Mouse (Mus musculus) gastrocnemius, adult 8-10 months (tissue): ENCODE data around the gene Slc6a21. TPM values are rescaled to one million over a fixed set of nuclear protein-coding genes. Genes with fewer than 3 reads are reported as not detected.
"Not testable (repeated sequence)": the region's sequence is repeated elsewhere in the genome, so short reads cannot be mapped to it uniquely, and the experiment has no call there.

Experiments
- DNase-seq, 2 experiments: peaks; one replicate each; pipeline ENCODE4 v3.0.0; 2022; ENCODE audit warnings: low spot score in 2 of 2
- total RNA-seq, 4 experiments: library from RNA; stranded (reverse); gene quantifications; 2 replicates each; pipeline ENCODE4 v1.2.4; 2022

The Slc6a21 gene
- total RNA-seq, 4 experiments from 2014 or later: not detected

DNA sequence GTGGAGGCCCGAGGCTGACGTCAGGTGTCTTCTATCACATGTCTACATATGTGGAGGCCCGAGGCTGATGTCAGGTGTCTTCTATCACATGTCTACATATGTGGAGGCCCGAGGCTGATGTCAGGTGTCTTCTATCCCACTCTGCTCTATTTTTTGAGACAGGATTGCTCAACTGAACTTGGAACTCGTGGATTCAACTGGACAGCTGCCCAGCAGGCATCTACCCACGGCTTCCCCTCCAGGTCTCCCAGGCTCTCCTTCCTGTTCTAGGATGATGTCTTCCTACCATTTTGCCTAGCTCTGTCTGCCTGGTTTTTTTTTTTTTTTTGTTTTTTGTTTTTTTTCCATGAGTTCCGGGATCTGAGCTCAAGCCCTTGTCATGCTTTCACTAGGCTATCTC, 21.5 kb upstream of the Slc6a21 start:
- not testable (repeated sequence) for DNase-seq

DNA sequence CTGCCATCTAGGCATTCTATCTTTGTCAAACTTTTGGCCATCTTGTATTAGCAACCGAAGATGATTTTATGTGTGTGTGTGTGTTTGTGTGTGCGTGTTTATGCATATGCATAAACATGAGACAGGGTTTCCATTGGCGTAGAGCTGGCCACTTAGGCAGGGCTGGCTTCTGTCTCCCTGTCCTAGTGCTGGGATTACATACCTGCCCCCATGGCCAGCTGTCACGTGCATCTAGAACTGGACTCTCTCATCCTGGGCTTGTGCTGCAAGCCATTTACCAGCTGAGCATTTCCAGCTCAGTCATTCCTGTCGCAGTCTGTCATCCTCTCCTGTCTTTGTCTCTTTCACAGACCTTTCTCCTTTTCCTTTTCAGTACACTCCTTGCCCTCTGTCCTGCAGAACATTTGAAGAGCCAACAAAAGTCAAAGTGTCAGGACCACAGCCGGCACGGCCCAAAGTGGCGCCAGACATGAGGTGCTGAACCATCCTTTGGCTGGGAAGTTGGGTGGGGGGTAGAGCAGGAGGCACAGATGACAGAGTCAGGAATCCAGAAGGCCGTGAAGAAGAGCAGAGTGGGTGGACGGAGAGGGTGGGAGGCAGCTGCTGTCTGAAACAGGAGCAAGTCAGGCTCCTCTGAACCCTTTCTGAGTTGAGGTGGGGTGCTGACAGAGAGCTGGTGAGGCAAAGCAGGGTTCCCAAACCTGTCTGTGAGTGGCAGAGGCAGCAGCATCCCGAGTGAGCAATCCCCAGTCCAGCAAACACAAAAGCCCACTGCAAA, 20.1 kb upstream of the Slc6a21 start:
- no peak for DNase-seq

DNA sequence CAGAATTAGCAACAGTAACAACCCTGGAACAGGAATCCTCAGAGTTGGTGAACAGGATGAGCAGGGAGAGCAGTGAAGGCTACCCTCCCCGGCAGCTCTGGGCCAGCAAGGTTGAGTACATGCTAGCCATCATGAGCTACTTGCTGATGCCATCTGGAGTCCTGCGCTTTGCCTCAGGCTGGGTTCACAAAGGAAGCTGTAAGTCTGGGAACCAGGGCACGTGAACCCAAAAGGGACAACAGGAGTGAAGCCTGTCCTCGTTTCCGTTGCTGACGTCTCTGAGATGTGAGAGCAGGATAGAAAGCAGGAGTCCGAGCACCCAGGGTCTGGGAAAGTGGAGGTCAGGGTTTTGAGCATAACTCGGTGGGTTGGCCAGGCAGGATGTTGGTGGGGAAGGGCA, 18.0 kb upstream of the Slc6a21 start:
- no peak for DNase-seq

DNA sequence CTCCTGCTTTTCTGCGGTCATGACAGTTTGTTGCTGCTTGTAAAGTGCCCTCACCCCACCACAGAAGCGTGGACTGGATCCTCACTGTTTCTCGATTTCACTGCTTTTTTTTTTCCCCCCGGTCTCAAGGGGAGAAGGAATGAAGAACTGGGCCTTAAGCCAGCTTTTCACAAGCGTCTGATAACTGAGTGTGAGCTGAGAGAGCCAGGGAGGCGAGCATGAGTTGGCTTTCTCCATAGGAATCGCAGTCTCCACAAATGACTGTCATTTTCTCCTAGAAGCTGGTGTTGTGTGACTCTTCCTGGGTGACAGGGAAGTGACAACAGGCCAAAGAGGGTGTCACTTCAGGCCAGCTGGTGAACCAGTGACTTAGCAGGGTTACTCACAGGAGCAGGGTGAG, 15.0 kb upstream of the Slc6a21 start:
- DNase-seq: no peak

DNA sequence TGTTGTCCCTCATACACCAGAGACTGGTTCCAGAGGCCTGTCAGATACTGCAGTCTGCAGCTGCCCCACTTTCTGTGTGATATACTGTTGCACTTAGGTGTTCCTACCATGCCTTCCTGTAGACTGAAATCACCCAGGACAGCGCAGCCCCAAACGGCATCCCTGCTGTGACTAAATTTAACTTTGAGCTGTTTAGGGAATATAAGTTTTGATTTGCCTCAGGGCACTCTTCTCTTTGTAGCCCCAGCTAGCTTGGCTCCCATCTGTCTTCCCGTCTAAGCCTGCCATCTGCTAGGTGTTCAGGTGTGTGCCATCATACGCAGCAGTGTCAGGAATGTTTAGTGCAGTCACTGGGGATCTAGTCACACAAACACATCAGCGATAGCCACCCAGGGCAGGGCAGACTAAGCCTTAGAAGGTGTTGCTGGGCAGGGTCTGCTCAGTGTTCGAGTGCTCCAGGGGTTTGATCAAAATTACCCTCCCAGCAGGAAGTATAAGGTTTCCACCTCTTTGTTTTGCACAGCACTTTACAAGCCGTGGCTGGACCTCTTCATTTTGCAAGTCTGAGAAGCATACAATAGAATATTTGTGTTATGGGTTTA, 14.2 kb upstream of the Slc6a21 start:
- no peak for DNase-seq

DNA sequence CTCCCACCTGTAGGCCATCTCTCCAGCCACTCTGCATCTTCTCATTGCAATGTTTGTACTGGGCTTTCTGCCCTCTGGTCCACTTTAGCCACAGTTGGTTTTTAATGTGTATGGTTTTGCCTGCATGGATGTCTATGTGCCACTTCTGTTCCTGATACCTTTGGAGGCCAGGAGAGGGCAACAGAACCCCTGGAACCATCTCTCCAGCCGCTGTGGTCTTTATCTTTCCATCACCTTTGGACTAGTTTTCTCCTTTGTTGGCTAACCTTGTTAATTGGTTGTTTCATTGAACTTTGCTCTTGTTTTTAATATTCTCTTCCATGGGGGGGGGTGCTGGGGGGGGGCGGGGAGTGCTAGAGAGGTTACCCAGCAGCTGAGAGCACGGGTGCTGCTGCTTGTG, 13.0 kb upstream of the Slc6a21 start:
- DNase-seq: no peak

DNA sequence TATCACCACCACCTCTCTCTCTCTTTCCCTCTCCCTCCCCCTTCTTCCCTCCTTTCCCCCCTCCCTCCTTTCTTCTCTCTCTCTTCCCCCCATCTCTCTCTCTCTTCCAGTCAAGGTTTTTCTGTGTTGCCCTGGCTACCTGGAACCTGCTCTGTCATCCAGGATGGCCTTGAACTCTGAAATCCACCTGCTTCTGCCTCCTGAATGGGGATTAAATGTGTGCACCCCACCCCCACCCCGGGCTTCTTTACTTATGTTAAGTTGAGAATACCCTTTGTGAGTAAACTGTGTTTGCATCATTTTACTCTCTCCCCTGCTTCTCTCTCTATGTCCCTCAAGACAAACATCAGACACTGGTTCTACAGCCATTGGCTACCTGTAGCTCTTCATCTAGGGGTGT, 11.8 kb upstream of the Slc6a21 start:
- DNase-seq: no peak

DNA sequence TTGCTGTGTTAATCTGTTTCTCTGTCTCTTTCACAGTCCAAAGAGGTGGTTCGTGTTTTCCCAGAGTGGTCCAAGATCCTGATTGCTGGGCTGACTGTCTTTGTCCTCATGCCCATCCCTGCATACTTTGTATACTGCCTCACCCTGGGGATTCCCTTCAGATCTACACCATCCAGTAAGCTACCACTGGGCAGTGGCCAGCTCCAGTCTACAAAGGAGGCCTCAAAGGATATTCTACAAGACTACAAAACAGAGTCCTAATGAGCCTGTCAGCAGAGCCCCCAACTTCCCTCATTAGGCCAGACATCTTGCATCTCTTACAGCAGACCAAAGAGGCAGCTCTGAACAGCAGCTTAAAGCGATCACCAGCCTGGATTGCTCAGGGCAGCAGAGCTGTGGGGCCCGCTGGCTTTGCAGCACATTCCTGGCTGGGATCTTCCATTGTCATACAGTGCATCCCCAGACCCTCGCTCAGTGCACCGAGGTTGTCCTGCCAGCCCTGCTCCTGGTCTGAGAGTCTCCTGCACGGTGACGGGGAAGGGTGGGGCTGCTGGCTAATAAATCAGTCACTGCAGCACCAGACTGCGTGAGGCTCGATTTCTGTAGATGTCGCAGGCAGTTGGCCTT, 4.4 kb upstream of the Slc6a21 start:
- DNase-seq: no peak

DNA sequence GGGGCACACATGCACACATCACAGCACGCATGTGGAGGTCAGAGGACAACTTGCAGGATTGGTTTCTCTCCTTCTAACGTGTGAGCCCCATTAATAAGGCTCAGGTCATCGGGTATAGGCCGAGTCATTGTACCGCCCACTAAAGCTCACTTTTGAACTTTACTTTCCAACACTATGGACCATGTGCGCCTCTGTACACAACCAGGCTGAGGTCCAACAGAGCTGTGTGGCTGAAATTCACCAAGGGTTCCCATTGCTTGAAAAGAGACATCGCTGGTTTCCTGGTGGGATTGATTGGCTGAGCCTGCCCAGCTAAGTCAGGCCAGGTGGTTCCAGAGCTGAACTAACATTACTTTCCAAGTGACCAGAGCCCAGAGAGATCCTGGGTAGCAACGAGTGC, 3.6 kb upstream of the Slc6a21 start:
- no peak for DNase-seq

DNA sequence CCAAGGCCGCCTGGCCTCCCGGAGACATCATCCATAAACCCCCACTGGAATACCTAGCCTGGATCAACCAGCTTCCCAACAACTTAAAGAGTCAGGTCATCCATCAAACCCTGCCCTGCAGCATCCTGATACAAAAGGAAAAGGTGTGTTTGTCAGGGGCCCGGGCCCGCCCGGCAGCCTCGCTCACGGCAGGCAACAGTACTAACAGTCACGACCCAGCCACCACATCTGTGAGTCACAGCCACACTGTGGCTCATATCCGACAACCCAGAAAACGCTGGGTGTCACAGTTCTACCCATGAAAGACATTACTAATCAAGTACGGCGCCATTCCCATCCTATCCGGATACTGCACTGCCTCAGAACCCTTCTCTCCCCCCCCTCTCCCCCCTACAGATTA, 9.2 kb downstream of the Slc6a21 start:
- DNase-seq: no peak

DNA sequence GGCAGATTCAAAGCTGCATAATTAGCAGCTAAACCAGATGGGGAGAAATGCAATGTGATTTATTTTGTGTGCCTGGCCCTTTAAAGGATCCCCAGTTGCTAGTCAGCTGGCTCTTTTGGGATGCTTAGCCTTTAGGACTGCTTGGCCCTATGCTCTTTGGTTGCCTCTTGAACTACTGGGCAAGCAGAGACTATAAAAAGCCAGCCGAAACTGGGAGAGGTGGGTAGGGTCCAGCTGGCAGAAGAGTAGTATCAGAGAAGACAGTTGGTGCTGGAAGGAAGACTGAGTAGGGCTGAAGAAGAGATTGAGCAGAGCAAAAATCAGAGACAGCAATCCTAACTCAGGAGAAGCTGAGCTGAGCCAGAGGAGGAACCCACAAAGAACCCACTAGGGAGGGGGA, 19.3 kb downstream of the Slc6a21 start:
- DNase-seq: peak in 1 of 2 experiments; percentile 36

DNA sequence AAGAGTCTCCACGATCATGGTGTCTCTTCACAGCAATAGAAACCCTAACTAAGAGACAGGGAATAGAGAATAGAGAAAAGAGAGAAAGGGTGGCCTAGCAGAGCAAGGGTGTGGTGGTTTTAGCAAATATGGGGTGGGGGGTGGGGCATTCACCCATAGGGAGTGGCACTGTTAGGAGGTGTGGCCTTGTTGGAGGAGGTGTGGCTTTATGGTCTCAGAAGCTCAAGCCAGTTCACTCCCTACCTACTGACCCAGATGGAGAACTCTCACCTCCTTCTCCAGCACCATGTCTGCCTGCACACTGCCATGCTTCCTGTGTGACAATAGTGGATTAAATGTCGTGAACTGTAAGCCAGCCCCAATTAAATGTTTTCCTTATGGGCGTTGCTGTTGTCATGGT, 20.2 kb downstream of the Slc6a21 start:
- DNase-seq: no peak

DNA sequence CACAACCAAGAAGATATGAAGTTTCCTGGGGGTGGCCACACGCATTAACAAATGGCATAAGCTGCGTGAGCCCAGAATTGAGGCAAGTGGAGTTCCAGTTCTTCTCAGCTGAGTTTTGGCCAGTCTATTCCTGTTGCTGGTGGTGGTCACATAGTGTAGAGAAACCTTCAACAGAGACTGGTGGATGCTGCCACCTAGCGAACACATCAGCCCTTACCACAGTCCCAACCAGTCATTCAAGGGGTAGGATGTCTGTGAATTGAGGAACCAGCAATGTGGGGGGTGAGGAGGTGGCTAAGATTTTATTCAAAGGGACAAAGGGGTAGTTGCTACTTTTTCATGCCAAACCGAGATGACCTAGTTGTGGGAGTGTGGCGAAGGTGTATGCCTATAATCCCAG, 22.4 kb downstream of the Slc6a21 start:
- peak in 1 of 2 experiments; percentile 39 for DNase-seq

DNA sequence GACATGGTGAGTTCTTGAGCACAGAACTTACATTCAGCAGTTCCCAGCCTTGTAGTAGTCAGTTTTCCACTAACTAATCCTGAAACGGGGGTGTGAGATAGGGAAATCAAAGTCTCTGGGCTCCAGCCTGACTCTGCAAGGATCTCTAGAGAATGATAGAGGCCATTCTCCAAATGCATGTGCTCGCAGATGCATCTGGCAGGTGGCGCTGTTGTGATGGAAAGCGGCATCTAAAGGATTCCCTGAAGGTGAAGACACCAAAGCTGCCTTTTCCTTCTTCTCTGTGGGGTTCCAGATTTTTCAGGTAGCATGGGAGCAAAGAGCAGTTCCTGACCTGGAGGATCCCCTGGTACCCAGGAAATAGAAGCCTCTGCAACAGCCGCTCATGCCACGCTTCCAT, 23.0 kb downstream of the Slc6a21 start:
- peak; percentile 40 to 41 for DNase-seq

DNA sequence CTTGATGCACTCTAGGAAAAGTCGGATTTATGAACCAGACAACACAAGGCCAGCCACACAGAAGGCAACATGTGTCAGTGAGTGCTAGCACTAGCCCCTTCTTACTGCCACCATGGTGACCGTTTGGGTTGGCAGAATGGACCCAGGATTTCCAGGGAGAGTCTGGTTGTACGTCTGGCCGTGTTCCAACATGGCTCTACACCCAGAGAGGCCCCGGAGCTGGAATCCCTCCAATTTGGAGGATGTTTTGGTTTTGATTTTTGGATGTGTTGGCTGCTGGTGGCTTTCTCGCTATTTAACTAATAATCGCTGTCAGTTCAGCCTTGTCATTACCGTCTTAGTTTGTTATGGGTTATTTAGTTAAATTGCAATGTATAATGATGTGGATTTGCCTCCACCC, 25.3 kb downstream of the Slc6a21 start:
- no peak for DNase-seq

DNA sequence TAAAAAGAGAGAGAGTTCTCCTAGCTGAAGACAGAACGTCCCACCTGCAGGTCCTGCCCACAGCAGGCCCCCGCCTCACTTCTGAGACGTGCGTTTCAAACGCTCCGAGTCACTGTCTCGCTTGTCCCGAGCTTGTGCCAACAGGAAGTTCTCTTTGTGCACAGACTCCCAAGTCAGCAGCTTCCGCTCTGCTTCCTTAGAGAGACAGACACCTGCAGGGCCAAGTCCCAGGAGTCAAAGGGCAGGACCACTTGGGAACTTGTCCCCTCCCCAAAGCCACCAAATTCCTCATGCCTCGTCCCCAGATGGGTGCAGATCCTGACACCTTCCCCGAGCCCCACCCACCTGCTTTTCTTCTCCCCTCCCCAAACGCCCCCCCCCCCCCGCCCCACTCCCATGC, 27.6 kb downstream of the Slc6a21 start:
- no peak for DNase-seq

DNA sequence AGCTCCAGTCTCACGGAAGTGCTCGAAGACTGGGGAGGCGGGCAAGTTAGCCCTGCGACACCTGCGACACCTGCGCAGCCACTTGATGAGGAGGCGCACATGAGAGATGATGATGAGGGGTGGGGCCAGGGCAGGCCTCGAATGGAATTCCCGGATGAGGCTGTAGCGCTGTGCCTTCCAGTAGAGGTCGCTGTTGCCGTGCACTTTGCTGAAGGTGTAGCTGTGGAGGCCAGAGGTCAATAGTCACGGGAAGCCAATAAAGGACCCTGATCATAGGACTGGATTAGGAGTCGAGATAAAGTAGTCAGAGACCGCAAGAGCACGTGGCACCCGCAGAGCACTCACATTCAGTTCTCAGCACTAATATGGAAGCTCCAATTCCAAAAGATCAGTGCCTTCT, 28.0 kb downstream of the Slc6a21 start:
- peak in 1 of 2 experiments; percentile 49 for DNase-seq

DNA sequence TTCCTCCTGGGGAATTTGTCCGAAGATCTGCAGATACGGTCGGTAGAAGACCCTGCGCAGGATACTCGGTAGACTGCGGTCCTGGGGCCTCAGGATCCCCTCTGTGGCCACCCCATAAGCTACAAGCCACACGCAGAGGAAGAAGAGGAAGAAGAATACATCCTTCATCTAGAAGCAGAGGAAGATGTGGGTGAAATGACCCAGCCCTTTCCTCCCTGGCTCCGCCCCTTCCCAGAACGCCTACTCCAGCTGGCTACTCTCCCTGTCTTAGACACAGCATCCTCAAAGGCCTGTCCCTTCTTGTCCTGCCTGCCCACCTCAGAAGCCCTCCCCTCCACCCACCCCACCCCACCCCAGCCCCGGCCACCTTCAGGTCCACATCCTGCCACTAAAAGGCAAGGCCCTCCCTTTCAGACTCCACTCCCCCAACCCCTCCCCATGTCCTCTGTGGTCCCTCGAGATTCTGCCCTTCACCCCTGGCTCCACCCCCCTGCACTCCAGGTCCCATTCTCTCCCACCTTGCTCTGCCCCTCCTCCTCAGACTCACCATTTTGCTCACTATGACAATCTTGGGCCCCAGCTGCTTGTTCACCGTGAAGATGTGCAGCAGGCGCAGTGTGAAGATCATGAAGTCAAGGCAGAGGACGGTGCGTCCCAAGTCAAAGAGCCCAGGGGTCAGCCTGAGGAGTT, 31.4 kb downstream of the Slc6a21 start:
- no peak for DNase-seq

DNA sequence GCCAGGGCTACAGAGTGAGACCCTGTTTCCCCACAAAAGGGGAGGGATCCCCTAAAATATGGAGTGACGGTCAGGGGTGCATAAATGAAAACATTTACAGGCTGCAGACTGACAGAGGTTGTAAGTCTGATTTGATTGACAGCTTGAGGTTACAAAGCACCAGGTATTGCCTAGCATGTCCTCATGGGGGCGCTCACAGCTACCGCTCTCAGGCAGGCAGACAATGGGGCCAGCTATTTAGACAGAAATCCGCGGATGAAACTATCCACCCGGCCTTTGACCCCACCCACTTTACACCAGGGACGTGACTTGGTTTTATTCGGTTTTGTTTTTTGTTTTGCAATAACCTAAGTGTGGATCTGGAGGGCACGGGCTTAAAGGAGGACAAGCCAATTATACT, 32.1 kb downstream of the Slc6a21 start:
- DNase-seq: peak in 1 of 2 experiments; percentile 48

DNA sequence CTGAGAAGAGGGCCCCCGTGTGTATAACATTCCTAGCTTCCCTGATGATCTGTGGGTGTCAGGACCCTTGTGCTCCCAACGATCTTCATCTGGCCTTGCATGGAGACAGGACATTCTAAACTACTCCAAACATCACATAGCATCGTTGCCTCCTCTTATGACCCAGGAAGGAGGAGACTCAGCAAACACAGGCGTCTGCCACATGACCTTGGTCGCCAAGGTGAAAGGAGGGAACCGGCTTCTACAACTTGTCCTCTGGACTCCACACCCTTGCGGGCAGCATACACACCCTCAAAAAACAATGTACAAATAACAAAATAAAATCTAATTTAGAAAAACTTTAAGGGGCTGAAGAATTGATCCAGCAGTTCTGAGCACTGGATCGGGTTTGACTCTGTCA, 34.7 kb downstream of the Slc6a21 start:
- DNase-seq: no peak

DNA sequence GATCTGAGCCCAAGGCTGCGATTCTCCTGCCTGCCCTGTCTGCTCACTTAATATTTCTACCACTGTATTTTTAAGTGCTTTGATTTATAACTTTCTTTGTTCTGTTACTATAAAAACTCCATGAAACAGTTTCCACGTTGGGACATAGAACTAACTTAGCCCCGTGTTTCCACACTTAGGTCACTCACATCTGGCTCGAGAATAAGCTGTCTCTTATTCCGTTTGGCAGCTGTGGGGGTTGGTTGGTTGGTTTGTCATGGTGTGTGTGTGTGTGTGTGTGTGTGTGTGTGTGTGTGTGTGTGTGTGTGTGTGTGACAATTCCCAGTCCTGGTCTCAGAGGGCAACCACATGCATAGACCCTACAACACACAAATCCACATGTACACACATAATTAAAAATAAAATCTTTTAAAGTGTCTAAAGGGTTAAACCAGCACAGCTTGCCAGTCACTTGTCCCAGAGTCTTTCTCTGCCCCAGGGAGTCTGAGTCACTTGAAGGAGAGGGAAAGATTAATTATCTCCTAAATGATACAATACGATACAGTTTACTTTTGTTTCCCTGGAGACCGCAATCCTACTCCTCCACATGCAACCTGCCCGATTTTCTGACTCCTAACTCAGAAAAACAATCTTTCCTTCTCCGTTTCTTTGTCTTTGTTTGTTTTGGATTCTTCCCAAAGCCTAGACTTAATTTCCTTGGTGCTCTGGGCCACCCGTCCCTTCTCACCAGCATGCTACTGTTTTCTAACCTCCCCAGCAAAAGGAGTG, 35.6 kb downstream of the Slc6a21 start:
- DNase-seq: no peak
